Mouse (Mus musculus): ENCODE results near the gene Anp32e.
A peak's percentile ranks its signal among the peaks of the same experiment; 100 is the strongest.
"Not testable (repeated sequence)": the region's sequence is repeated elsewhere in the genome, so short reads cannot be mapped to it uniquely, and the experiment has no call there.

The Anp32e gene

GRCm38 (mm10) chr3:95972251-95972872 lies 43.3 kb downstream of the Anp32e start:
- no peak for DNase-seq (ENCODE audit: low read depth in 1 of 2, low spot score in 2 of 2)

- no peak for DNase-seq (ENCODE audit: low read depth in 1 of 2, low spot score in 2 of 2)
These were observed 44.0 kb downstream of the Anp32e start for GRCm38 (mm10) chr3:95972873-95973634.

GRCm38 (mm10) chr3:95977079-95977478 lies 48.0 kb downstream of the Anp32e start:
- DNase-seq (ENCODE audit: low read depth in 1 of 2, low spot score in 2 of 2): peak in 1 of 2 experiments; percentile 47

- DNase-seq (ENCODE audit: low read depth in 1 of 2, low spot score in 2 of 2): not testable (repeated sequence)
These were observed 48.5 kb downstream of the Anp32e start for GRCm38 (mm10) chr3:95977587-95977986.

- DNase-seq (ENCODE audit: low read depth in 1 of 2, low spot score in 2 of 2): no peak
These were observed 49.2 kb downstream of the Anp32e start for GRCm38 (mm10) chr3:95978265-95978664.

GRCm38 (mm10) chr3:95980276-95980970 lies 51.4 kb downstream of the Anp32e start:
- DNase-seq (ENCODE audit: low read depth in 1 of 2, low spot score in 2 of 2): no peak

GRCm38 (mm10) chr3:95982129-95982528 lies 53.1 kb downstream of the Anp32e start:
- no peak for DNase-seq (ENCODE audit: low read depth in 1 of 2, low spot score in 2 of 2)

- no peak for DNase-seq (ENCODE audit: low read depth in 1 of 2, low spot score in 2 of 2)
These were observed 56.4 kb downstream of the Anp32e start for GRCm38 (mm10) chr3:95985209-95986000.

GRCm38 (mm10) chr3:95986001-95986622 lies 57.1 kb downstream of the Anp32e start:
- no peak for DNase-seq (ENCODE audit: low read depth in 1 of 2, low spot score in 2 of 2)

GRCm38 (mm10) chr3:95986984-95987383 lies 57.9 kb downstream of the Anp32e start:
- no peak for DNase-seq (ENCODE audit: low read depth in 1 of 2, low spot score in 2 of 2)

GRCm38 (mm10) chr3:95987386-95988110 lies 58.5 kb downstream of the Anp32e start:
- DNase-seq (ENCODE audit: low read depth in 1 of 2, low spot score in 2 of 2): peak in 1 of 2 experiments; percentile 67

GRCm38 (mm10) chr3:95988138-95988537 lies 59.1 kb downstream of the Anp32e start:
- DNase-seq (ENCODE audit: low read depth in 1 of 2, low spot score in 2 of 2): no peak

- DNase-seq (ENCODE audit: low read depth in 1 of 2, low spot score in 2 of 2): no peak
These were observed 59.9 kb downstream of the Anp32e start for GRCm38 (mm10) chr3:95988969-95989368.

GRCm38 (mm10) chr3:95990413-95990941 lies 61.4 kb downstream of the Anp32e start:
- peak in 1 of 2 experiments; percentile 58 for DNase-seq (ENCODE audit: low read depth in 1 of 2, low spot score in 2 of 2)

GRCm38 (mm10) chr3:95992990-95993603 lies 64.1 kb downstream of the Anp32e start:
- no peak for DNase-seq (ENCODE audit: low read depth in 1 of 2, low spot score in 2 of 2)

- DNase-seq (ENCODE audit: low read depth in 1 of 2, low spot score in 2 of 2): no peak
These were observed 64.8 kb downstream of the Anp32e start for GRCm38 (mm10) chr3:95993881-95994280.

GRCm38 (mm10) chr3:95994381-95994846 lies 65.4 kb downstream of the Anp32e start:
- peak in 1 of 2 experiments; percentile 49 for DNase-seq (ENCODE audit: low read depth in 1 of 2, low spot score in 2 of 2)

- DNase-seq (ENCODE audit: low read depth in 1 of 2, low spot score in 2 of 2): no peak
These were observed 66.1 kb downstream of the Anp32e start for GRCm38 (mm10) chr3:95994975-95995801.

Measured in monocyte, adult 2 months (primary cell).